Mouse (Mus musculus): ENCODE measurements at regions not wholly inside any gene's neighbourhood (a gene's known extent, or its start where the extent isn't known, plus 50 kb on each side); places are given as distances from the start of the nearest gene placed in this dataset.

GRCm38 (mm10) chr6:143307327-143307726 lies 140.3 kb downstream of the Etnk1 start:
- no peak for TF ChIP-seq POLR2A (IDR thresholded peaks at IDR 0.05; ENCODE audit: borderline replicate concordance, extremely low read depth, insufficient read depth, insufficient read length, poor library complexity, severe bottlenecking)
- no peak for TF ChIP-seq CTCF (IDR thresholded peaks at IDR 0.05; ENCODE audit: borderline replicate concordance, extremely low read depth, insufficient read depth, insufficient read length)

Measured in brain, embryonic 14.5 days (tissue).